Comparison of ENCODE assay signal across 16 mouse cellular contexts in the genomic region with DNA sequence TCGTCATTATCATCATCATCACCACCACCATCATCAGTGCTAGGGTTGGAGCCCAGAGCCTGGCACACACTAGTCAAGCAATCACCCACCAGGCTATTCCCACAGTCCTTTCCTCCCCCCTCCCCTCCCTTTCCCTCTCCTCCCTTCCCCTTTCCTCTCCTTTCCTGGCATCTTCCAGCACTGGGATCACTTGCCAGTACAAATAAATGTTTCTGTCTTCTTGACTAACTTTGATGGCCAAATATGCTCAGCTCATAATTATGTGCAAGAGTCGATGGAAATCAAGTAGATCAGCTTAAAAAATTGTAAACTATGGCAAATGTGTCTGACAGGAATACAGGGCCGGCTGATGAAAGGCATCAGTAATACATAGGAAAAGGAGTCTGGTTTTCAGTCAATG.
"Had no signal": no experiment of that assay in that cellular context is flagged by ENCODE, and none has a peak within 500 bp of the region (broad histone marks: within the 10 kb centered on the region; RNA-seq: fewer than 3 reads in every experiment).

No protein-coding gene starts in this region.

- H3K4me1 ChIP-seq: lung, embryonic 15.5 days had no signal

- H3K36me3 ChIP-seq: liver, embryonic 13.5 days; lung, embryonic 15.5 days had no signal

- H3K27me3 ChIP-seq: lung, embryonic 15.5 days had no signal

- H3K4me3 ChIP-seq: layer of hippocampus, adult 2 months; left cerebral cortex, adult 2 months; liver, embryonic 13.5 days; lung, embryonic 15.5 days had no signal

- DNase-seq: kidney, adult 18-20 months; kidney, postnatal 25 days; layer of hippocampus, adult 9-11 months; liver, embryonic 13.5 days; lung, postnatal 4 days; midbrain, embryonic 14.5 days; right cerebral cortex, postnatal 14 days; right cerebral cortex, postnatal 4 days; thymus, adult 2 months; thymus, postnatal 14 days; thymus, postnatal 4 days had no signal

- H3K27ac ChIP-seq: kidney, postnatal 0 days; layer of hippocampus, adult 2 months; left cerebral cortex, adult 2 months; liver, embryonic 13.5 days; lung, embryonic 15.5 days; stomach, postnatal 0 days had no signal
